Mouse (Mus musculus) olfactory bulb, adult 2 months (tissue): ENCODE measurements at regions not wholly inside any gene's neighbourhood (a gene's known extent, or its start where the extent isn't known, plus 50 kb on each side); places are given as distances from the start of the nearest gene placed in this dataset.

Experiments used
- CTCF ChIP-seq: fragments of 200-500 bp; IDR thresholded peaks from 2 replicates; pipeline ENCODE4 v1.5.1; 2012; ENCODE audit warnings: low read depth, mild to moderate bottlenecking, low read length, moderate library complexity; ENCODE audit not compliant: insufficient read depth
- POLR2A ChIP-seq: fragments of 200-500 bp; IDR thresholded peaks from 2 replicates; pipeline ENCODE4 v1.6.1; 2012; ENCODE audit warnings: mild to moderate bottlenecking, low read depth, low read length, moderate library complexity; ENCODE audit not compliant: insufficient read depth

DNA sequence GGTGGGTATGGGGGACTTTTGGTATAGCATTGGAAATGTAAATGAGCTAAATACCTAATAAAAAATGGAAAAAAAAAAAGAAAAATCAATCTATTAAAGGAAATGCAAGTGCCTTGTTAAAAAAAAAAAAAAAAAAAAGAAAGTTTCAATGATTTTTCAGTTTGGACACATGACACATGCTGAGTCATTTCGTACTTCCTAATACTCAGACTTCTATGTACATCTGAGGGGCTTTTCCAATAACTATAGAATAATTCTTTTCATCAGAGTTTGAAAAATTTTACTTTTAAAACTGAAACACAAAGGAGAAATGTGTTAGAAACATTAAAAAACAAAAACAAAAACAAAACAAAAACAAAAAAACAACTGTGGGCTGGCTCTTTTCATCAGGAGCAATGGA lies 162.4 kb upstream of the Ube2e1 start:
- TF ChIP-seq CTCF, result no peak
- no peak for TF ChIP-seq POLR2A
